Mouse (Mus musculus): ENCODE data around the gene 9530077C05Rik. TPM values are rescaled to one million over a fixed set of nuclear protein-coding genes. Genes with fewer than 3 reads are reported as not detected.

Gene 9530077C05Rik
- total RNA-seq, 1 experiment from 2014 or later, result not detected

- ATAC-seq (replicated peaks; ENCODE audit: insufficient number of reproducible peaks, low FRiP score, low TSS enrichment, poor library complexity, severe bottlenecking), result no peak
Measured at GRCm38 (mm10) chr9:22409501-22409900, 1.8 kb upstream of the 9530077C05Rik start.

DNA sequence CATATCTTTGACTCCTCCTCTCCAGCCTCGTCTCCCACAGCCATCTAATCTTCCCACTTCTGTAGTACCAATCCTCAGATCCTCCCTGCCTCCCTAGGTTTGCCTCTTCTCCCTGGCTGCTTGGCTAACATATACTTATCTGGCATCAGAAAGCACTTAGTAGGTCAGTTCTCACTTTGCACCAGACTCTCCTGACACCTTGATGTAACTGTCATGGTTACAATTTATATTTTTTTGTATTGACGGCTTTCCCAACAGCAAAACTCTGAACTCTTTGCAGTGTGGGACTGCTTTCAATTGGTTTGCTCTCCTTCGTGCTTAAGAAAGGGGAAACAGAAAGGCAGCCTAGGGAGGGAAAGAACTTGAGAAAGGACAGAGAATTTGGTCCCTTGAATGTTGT, 4.9 kb downstream of the 9530077C05Rik start:
- no peak for ATAC-seq (replicated peaks; ENCODE audit: insufficient number of reproducible peaks, low FRiP score, low TSS enrichment, poor library complexity, severe bottlenecking)

DNA sequence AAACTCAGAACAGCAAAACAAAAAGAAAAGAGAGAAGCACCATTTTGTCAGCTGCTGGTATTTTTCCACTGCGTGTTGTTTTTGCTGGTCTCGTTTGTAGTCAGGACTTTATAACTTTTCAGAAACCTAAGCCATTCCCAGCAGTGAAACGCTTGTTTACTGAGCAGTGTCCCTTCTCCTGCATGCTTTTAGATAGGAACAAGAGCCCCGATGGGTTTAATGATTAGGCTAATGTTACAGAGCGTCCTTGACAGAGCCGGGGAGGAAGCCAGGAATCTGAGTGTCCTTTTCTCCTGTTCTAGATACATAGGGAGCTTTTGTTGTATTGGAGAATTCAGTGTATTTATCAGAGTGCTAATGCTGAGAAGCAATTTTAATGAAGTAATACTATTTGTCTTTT, 6.2 kb downstream of the 9530077C05Rik start:
- no peak for ATAC-seq (replicated peaks; ENCODE audit: insufficient number of reproducible peaks, low FRiP score, low TSS enrichment, poor library complexity, severe bottlenecking)

- ATAC-seq (replicated peaks; ENCODE audit: insufficient number of reproducible peaks, low FRiP score, low TSS enrichment, poor library complexity, severe bottlenecking), result no peak
Measured at GRCm38 (mm10) chr9:22419877-22420276, 8.6 kb downstream of the 9530077C05Rik start.

GRCm38 (mm10) chr9:22420491-22420890, 9.2 kb downstream of the 9530077C05Rik start:
- ATAC-seq (replicated peaks; ENCODE audit: insufficient number of reproducible peaks, low FRiP score, low TSS enrichment, poor library complexity, severe bottlenecking), result no peak

DNA sequence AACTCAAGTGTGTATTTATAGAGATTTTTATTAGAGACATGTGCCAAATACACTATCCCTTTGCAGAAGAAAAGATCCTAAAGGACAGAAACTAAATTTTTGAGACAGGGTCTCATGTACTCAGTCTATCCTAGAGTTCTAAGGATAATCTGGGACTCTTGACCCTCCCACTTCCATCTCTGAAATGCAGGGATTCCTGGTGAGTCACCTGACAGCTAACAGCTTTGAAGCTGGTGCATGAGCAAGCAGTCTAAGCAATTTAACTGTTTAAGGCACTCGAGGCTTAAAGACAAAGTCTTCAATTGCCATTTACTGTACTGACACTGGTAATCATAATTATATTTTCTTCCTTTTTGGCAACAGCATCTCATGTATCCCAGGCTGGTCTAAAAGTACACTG, 11.2 kb downstream of the 9530077C05Rik start:
- ATAC-seq (replicated peaks; ENCODE audit: insufficient number of reproducible peaks, low FRiP score, low TSS enrichment, poor library complexity, severe bottlenecking), result no peak

- ATAC-seq (replicated peaks; ENCODE audit: insufficient number of reproducible peaks, low FRiP score, low TSS enrichment, poor library complexity, severe bottlenecking), result no peak
Measured at GRCm38 (mm10) chr9:22423507-22423906, 12.2 kb downstream of the 9530077C05Rik start.

DNA sequence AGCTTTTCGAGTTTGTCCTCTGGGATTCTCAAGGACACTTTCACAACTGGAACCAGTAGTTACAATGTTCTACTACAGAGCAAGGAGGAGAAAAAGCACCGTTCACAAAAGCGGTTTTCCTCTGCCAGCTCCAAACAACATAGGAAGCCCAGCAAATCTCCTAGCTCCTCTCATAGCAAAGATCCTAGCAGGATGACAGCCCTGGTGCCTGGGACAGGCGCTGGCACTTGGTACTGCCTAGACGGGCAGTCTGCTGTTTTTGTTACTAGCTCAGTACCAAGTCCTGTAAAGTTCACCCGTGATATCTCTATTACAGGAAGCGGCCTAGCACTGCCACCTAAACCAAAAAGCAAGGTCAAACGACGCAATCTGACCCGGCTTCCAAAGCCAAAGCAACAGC, 12.9 kb downstream of the 9530077C05Rik start:
- no peak for ATAC-seq (replicated peaks; ENCODE audit: insufficient number of reproducible peaks, low FRiP score, low TSS enrichment, poor library complexity, severe bottlenecking)

- no peak for ATAC-seq (replicated peaks; ENCODE audit: insufficient number of reproducible peaks, low FRiP score, low TSS enrichment, poor library complexity, severe bottlenecking)
Measured at GRCm38 (mm10) chr9:22424719-22425118, 13.4 kb downstream of the 9530077C05Rik start.

DNA sequence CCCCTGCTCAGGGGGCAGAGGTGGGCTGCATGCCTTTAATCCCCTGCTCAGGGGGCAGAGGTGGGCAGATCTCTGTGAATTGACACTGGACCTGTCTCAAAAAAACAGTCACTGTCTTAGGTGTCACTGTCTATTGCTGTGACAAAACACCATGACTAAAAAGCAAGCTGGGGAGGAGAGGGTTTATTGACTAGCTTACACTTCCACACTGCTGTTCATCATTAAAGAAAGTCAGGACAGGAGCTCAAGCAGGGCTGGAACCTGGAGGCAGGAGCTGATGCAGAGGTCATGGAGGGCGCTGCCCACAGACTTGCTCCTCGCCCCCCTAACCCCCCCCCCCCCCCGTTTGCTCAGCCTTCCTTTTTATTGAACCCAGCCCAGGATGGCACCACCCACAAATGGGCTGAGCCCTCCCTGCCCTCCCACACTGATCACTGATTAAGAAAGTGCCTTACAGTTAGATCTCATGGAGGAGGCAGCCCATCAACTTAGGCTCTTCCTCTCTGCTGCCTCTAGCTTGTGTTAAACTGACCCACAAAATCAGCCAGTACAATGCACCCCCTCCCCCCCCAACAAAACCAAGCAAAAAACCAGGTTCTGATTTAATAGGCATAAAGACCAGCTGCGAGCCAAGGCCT, 16.8 kb downstream of the 9530077C05Rik start:
- no peak for ATAC-seq (replicated peaks; ENCODE audit: insufficient number of reproducible peaks, low FRiP score, low TSS enrichment, poor library complexity, severe bottlenecking)

DNA sequence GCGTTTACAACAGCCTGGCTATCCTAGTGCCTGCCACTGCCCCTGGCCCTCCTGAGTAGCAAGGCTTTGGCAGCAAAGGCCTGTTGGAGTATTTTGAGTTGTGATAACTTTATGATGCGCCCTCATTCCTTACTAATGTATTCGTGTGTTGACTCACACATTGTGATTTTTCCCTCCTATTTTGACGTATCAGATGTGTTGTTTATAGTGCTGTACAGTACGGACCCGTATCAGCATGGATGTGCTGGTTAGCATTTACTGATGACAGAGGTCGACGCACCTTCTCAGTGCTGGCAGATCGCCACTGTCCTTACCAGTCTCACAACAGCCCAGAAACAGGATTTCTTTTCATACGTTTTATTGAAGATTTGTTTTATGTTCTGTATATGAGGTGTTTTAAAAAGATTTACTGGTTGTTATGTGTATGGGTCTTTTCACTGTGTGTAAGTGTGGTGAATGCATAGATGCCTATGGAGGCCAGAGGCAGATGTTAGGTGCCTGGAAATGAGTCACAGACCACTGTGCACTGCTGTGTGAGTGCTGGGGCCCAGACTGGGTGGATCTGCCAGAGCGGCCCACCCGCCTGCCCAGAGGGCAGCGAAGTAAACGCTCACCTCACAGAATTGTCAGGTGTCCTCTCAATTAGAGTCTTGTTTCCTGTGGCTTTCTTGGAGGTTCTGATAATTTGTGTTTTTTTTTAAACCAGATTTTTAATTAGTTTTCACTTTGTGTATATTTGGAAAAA, 17.5 kb downstream of the 9530077C05Rik start:
- no peak for ATAC-seq (replicated peaks; ENCODE audit: insufficient number of reproducible peaks, low FRiP score, low TSS enrichment, poor library complexity, severe bottlenecking)

DNA sequence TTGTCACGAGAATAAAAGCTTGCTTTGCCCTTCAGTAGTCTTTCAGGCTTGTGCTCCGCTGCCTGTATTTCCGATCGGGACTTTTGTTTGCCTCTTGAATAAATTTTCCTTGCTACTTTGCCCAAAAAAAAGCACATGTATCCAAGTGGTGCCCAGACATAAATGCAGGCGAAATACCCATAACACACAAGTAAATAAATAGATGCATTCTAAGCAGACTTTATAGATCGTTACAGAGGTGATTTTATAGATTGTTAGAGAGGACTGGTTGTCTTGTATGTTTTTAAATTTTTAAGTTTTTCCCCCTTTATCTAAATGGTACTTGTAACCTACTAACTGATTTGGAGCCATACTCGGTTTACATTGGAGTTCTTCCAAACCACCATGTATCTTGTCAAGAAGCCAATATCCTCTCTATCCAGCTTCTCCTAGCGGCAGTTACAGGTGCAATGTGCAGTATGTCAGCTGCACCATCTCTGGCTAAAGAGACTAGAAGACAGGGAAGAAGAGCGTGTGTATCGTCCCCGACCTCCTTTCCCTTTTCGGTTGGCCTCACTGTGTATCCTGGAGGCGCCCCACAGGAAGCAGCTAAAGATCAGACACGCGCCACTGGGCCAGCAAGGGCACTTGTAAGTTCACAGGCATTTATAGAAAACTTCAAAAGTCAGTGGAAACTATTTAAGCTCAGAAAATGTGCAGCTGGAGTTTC, 18.4 kb downstream of the 9530077C05Rik start:
- ATAC-seq (replicated peaks; ENCODE audit: insufficient number of reproducible peaks, low FRiP score, low TSS enrichment, poor library complexity, severe bottlenecking), result no peak

DNA sequence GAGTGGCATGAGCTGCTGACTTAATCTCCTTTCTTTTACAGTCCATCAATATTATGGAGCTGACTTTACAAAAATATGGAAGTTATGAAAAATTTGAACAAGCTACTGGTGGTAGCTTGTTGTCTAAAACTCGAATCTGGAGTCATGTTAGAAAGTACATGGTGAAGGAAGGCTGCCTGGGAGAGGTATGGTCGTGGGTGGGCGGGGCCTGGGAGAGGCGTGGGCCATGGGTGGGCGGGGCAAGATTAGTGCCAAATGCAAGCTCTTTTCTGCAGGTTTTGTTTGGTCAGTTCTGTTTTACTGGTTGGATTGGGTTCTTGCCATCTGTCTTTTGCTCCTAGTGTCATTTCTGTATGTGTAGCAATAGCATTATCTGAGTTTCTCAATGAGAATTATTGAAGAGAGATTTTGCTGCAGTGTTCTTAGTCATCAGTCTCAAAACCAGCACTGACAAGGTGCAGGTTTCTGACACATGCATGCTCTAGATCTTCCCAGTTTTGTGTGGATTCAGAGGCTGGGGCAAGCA, 19.1 kb downstream of the 9530077C05Rik start:
- no peak for ATAC-seq (replicated peaks; ENCODE audit: insufficient number of reproducible peaks, low FRiP score, low TSS enrichment, poor library complexity, severe bottlenecking)

DNA sequence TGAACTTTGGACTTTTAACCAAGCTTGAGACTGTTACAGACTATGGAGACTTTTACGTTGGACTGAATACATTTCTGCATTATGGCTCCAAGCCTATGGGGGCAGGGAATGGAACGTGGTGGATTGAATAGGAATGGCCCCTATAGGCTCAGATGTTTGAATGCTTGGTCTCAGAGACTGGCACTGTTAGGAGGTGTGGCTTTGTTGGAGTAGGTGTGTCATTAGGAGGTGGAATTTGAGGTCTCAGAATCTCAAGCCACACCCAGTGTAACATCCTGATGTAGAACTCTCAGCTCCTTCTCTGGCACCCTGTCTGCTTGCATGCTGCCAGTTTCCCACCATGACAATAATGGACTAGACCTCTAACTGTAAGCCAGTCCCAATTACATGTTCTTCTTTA, 21.9 kb downstream of the 9530077C05Rik start:
- ATAC-seq (replicated peaks; ENCODE audit: insufficient number of reproducible peaks, low FRiP score, low TSS enrichment, poor library complexity, severe bottlenecking), result no peak

DNA sequence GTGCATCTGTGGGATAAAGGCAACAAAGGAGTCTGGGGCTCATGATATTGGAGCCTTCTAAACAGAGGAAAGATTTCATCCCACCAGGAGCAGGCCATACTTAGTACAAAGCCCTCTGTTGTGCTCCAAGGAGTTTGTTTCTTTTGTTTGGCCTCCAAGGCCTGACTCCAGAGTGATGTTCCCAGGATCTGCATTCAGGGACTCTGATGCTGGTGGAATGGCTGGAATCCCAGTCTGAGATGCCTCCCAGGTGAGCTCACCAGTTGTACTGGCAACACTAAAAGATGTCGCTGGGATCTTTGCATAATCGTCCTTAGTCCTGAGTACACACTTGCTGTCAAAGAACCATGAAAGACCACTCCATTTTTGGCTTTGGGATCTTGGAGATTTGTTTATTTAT, 22.8 kb downstream of the 9530077C05Rik start:
- no peak for ATAC-seq (replicated peaks; ENCODE audit: insufficient number of reproducible peaks, low FRiP score, low TSS enrichment, poor library complexity, severe bottlenecking)

DNA sequence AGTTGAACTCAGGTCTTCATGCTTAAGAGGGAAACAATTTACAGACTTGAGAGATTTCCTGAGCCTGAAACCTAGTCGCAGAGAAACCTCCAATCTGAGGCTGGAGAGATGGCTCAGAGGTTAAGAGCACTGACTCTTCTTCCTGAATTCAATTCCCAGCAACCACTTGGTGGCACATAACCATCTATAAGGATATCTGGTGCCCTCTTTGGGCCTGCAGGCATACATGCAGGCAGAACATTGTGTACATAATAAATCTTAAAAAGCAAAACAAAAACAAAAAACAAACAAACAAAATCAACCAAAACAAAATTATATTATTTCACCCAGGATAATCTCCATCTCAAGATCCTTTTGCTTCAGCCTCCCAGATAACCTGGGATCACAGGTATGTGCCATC, 27.5 kb downstream of the 9530077C05Rik start:
- no peak for ATAC-seq (replicated peaks; ENCODE audit: insufficient number of reproducible peaks, low FRiP score, low TSS enrichment, poor library complexity, severe bottlenecking)

GRCm38 (mm10) chr9:22443157-22443556, 31.8 kb downstream of the 9530077C05Rik start:
- ATAC-seq (replicated peaks; ENCODE audit: insufficient number of reproducible peaks, low FRiP score, low TSS enrichment, poor library complexity, severe bottlenecking), result no peak; the same call in 1 of the 2 replicates

DNA sequence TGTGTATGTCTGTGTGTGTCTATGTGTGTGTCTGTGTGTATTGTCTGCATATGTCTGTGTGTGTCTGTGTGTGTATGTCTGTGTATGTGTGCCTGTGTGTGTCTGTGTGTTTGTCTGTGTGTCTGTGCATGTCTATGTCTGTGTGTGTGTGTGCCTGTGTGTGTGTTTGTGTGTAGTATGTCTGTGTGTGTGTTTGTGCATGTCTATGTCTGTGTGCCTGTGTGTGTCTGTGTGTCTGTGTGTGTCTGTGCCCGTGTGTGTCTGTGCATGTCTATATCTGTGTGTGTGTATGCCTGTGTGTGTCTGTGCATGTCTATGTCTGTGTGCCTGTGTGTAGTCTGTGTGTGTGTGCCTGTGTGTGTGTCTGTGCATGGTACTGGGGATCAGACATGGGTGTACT, 33.8 kb downstream of the 9530077C05Rik start:
- ATAC-seq (replicated peaks; ENCODE audit: insufficient number of reproducible peaks, low FRiP score, low TSS enrichment, poor library complexity, severe bottlenecking), result no peak

DNA sequence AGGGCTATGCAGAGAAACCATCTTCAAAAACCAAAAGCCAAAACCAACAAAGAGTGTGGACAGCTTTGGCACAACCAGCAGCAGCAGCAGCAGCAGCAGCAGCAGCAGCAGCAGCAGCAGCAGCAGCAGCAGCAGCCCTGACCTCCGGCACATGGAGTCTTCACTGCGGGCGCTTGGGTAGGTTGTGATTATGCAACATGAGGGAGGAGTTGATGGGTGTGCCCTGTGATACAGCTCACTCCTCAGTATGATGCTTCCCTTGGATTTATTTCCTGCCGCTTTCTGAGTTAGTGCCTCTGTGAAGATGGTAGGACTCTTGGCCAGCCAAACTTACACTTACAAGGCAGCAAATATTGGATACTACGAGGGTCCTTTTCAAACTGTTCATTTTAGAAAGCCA, 35.9 kb downstream of the 9530077C05Rik start:
- ATAC-seq (replicated peaks; ENCODE audit: insufficient number of reproducible peaks, low FRiP score, low TSS enrichment, poor library complexity, severe bottlenecking), result no peak
